Mouse (Mus musculus): ENCODE measurements around the gene Apoc4.

- TF ChIP-seq POLR2AphosphoS5 (IDR thresholded peaks at IDR 0.05; ENCODE audit: insufficient replicate concordance, low read depth, low read length) (no peak), CTCF (IDR thresholded peaks at IDR 0.05; ENCODE audit: low read depth, low read length) (no peak), GATA1 (IDR thresholded peaks at IDR 0.05; ENCODE audit: borderline replicate concordance, low read length) (no peak), TAL1 (conservative IDR thresholded peaks at IDR 0.05; ENCODE audit: low read depth, low read length) (no peak), GATA2 (IDR thresholded peaks at IDR 0.05; ENCODE audit: borderline replicate concordance, low read depth, low read length) (no peak)
Observed at GRCm38 (mm10) chr7:19677872-19678271, 3.4 kb downstream of the Apoc4 start, which contains the start of gene Apoc2.
